Mouse (Mus musculus) lung, postnatal 0 days (tissue): ENCODE results near the gene Asrgl1.

Source experiments
- CTCF ChIP-seq: IDR thresholded peaks from 2 replicates; pipeline ENCODE4 v1.5.1; 2016; ENCODE audit warnings: antibody characterized with exemption, mild to moderate bottlenecking
- EP300 ChIP-seq: IDR thresholded peaks from 2 replicates; pipeline ENCODE4 v1.6.1; 2016; ENCODE audit warnings: antibody characterized with exemption, mild to moderate bottlenecking, control low read depth

DNA sequence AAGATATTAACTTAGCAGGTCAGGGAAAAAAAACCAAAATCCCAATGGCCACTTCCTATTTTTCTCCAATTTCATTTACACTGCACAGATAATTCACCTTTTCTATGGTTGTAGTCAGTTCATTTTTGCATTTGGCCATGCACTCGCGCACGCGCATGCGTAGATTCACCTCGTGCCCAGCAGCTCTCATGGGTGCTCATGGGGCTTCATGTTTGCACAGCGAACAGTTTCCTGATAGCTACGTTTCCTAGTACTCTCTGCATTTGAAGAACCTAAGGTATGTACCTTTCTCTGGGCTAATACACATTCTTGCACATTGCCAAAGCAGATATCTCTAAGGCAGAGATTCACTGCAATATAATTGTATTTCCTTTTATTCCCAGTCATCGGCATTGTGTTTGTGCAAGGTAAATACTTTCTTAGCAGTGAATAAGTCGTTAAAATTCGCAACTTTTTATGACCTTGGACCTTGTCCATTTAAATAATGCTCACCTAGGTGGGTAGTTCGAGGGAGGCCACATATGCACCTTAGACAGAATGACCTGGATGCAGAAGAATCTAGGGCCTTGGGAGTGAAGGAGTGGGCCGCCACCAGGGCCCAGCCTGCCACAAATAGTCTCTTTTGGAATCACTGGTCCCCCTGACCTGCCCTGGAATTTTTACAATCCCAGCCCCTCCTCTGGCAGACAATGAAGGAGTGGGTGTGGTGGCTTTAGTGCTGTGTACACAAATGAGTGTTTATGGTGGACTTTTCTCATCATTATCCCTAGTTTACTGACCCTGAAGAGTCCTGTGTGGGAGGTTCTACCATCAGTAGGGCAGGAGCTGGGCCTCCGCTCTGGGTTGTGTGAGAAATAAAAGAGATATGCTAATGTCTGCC is 53.9 kb downstream of the Asrgl1 start:
- no peak for TF ChIP-seq CTCF
- peak; percentile 86 for TF ChIP-seq EP300
